ENCODE assay signal across 8 mouse cellular contexts in genomic region chr13:83729331-83730009, GRCm38 (mm10).
DNase-seq lines count a peak whose midpoint lies in the region; ATAC-seq and TF ChIP-seq lines count a peak whose summit lies in the region.

No protein-coding gene starts in this region.

- no peak overlapping the region for H3K27ac ChIP-seq in lung, embryonic 15.5 days
- H3K27ac ChIP-seq in kidney, postnatal 0 days: peak overlapping the region; percentile 60; the same call in 1 of the 2 replicates
- H3K27ac ChIP-seq in liver, postnatal 0 days (ENCODE audit: low read depth): no peak overlapping the region
- no peak overlapping the region for H3K27ac ChIP-seq in small intestine, adult 2 months (ENCODE audit: insufficient read depth, low read depth, low read length)

- no peaks in the 10 kb centered on the region for H3K9me3 ChIP-seq in lung, embryonic 15.5 days
- H3K9me3 ChIP-seq in kidney, postnatal 0 days (replicated peaks; ENCODE audit: low read length): no peaks in the 10 kb centered on the region
- H3K9me3 ChIP-seq in liver, postnatal 0 days (ENCODE audit: low read length): no peaks in the 10 kb centered on the region

- peaks cover 97% of the 10 kb centered on the region for H3K27me3 ChIP-seq in lung, embryonic 15.5 days
- peaks cover 61% of the 10 kb centered on the region for H3K27me3 ChIP-seq in kidney, postnatal 0 days (ENCODE audit: insufficient read depth, low read length)
- H3K27me3 ChIP-seq in liver, postnatal 0 days (ENCODE audit: insufficient read depth, low read length): peaks cover 96% of the 10 kb centered on the region
- H3K27me3 ChIP-seq in small intestine, adult 2 months (ENCODE audit: control insufficient read depth, insufficient read depth, low read length): peaks cover 70% of the 10 kb centered on the region

- DNase-seq in lung, postnatal 4 days: no peak
- DNase-seq in cerebellum, adult 18-20 months: peak; percentile 89 to 93
- DNase-seq in kidney, postnatal 0 days (ENCODE audit: low spot score): peak; percentile 66
- DNase-seq in liver, postnatal 0 days: peak; percentile 26
- DNase-seq in yolk sac, embryonic 10.5 days (ENCODE audit: low spot score): no peak

- H3K36me3 ChIP-seq in lung, embryonic 15.5 days: no peaks in the 10 kb centered on the region
- no peaks in the 10 kb centered on the region for H3K36me3 ChIP-seq in kidney, postnatal 0 days (ENCODE audit: insufficient read depth, low read length)
- H3K36me3 ChIP-seq in liver, postnatal 0 days (replicated peaks; ENCODE audit: insufficient read depth, low read length): no peaks in the 10 kb centered on the region
- H3K36me3 ChIP-seq in small intestine, adult 2 months (ENCODE audit: control insufficient read depth, insufficient read depth, low read length): no peaks in the 10 kb centered on the region

- TF ChIP-seq CTCF in kidney, postnatal 0 days (IDR thresholded peaks at IDR 0.05; ENCODE audit: low read depth): no peak
- TF ChIP-seq CTCF in liver, postnatal 0 days (IDR thresholded peaks at IDR 0.05; ENCODE audit: low read depth): no peak
- TF ChIP-seq CTCF in small intestine, adult 2 months (IDR thresholded peaks at IDR 0.05; ENCODE audit: extremely low read depth, insufficient read length, insufficient replicate concordance, low read depth, low read length): no peak

- TF ChIP-seq POLR2A in small intestine, adult 2 months (IDR thresholded peaks at IDR 0.05; ENCODE audit: low read depth, low read length): no peak

- H3K4me1 ChIP-seq in lung, embryonic 15.5 days: peaks cover 19% of the 10 kb centered on the region; the same call in 1 of the 2 replicates
- H3K4me1 ChIP-seq in kidney, postnatal 0 days (replicated peaks; ENCODE audit: insufficient read depth, low read length): no peaks in the 10 kb centered on the region; the same call in 1 of the 2 replicates
- peaks cover 16% of the 10 kb centered on the region; the same call in 1 of the 2 replicates for H3K4me1 ChIP-seq in liver, postnatal 0 days (ENCODE audit: insufficient read depth)
- H3K4me1 ChIP-seq in small intestine, adult 2 months (ENCODE audit: control insufficient read depth, insufficient read depth, insufficient read length, low read length): peaks cover 8% of the 10 kb centered on the region

- H3K4me2 ChIP-seq in lung, embryonic 15.5 days: peak overlapping the region; percentile 95
- H3K4me2 ChIP-seq in kidney, postnatal 0 days (ENCODE audit: low read length): peak overlapping the region; percentile 96
- H3K4me2 ChIP-seq in liver, postnatal 0 days (ENCODE audit: low read depth, low read length): peak overlapping the region; percentile 36

- no peak for TF ChIP-seq EP300 in liver, postnatal 0 days (IDR thresholded peaks at IDR 0.05; ENCODE audit: low read depth)

- peak overlapping the region; percentile 15 for H3K4me3 ChIP-seq in lung, embryonic 15.5 days
- H3K4me3 ChIP-seq in kidney, postnatal 0 days (replicated peaks; ENCODE audit: low read depth, low read length): peak overlapping the region; percentile 61
- H3K4me3 ChIP-seq in liver, postnatal 0 days (ENCODE audit: low read depth, low read length): peak overlapping the region; percentile 9
- H3K4me3 ChIP-seq in small intestine, adult 2 months (ENCODE audit: low read depth, low read length): peak overlapping the region; percentile 48

- 1% methylated on average over 33 of the region's 33 CpGs for WGBS in lung, embryonic 15.5 days
- WGBS in kidney, postnatal 0 days: under 1% methylated on average over 33 of the region's 33 CpGs
- 1% methylated on average over 33 of the region's 33 CpGs for WGBS in liver, postnatal 0 days (ENCODE audit: insufficient replicate concordance)
- WGBS in small intestine, adult 2 months: 3% methylated on average over 33 of the region's 33 CpGs

- ATAC-seq in lung, embryonic 15.5 days (ENCODE audit: borderline replicate concordance, extremely low read depth, low FRiP score, low TSS enrichment): no peak
- peak; percentile 25 for ATAC-seq in frontal cortex, adult (ENCODE audit: low TSS enrichment)
- no peak; the same call in 1 of the 2 replicates for ATAC-seq in kidney, postnatal 0 days (replicated peaks; ENCODE audit: low FRiP score, low read depth)
- ATAC-seq in liver, postnatal 0 days: no peak

- no peak overlapping the region for H3K9ac ChIP-seq in lung, embryonic 15.5 days
- H3K9ac ChIP-seq in kidney, postnatal 0 days (ENCODE audit: low read depth, low read length): 0 out of 2 replicates have a peak overlapping the region, but pooled peaks have one; percentile 41
- H3K9ac ChIP-seq in liver, postnatal 0 days (replicated peaks): no peak overlapping the region

Comparison
In these comparisons a context has a peak if more than half of its experiments do, and no peak if none do; other contexts are left out.
1. H3K4me2 ChIP-seq: peak in every context shown above with its lines; median percentile 96 in kidney, postnatal 0 days; 95 in lung, embryonic 15.5 days; 36 in liver, postnatal 0 days.
2. H3K4me3 ChIP-seq: peak in every context shown above with its lines; median percentile 61 in kidney, postnatal 0 days; 48 in small intestine, adult 2 months; 15 in lung, embryonic 15.5 days; 9 in liver, postnatal 0 days.
3. DNase-seq: peak in cerebellum, adult 18-20 months (2 of 2), kidney, postnatal 0 days (single experiment) and liver, postnatal 0 days (single experiment); none in lung, postnatal 4 days (0 of 2) and yolk sac, embryonic 10.5 days (single experiment).